Mouse (Mus musculus) limb, embryonic 14.5 days (tissue): ENCODE measurements around the gene Sorcs2. TPM values are rescaled to one million over a fixed set of nuclear protein-coding genes. Genes with fewer than 3 reads are reported as not detected.

Experiments
- ATAC-seq: fragments of 200-750 bp; cut with Nextera tagmentation; 2 replicates; pipeline ENCODE4 v1.8.0; 2017; ENCODE audit warnings: low read depth, moderate number of reproducible peaks, moderate TSS enrichment; ENCODE audit not compliant: low FRiP score
- DNase-seq: peaks from one replicate; pipeline ENCODE4 v3.0.0-alpha.2; 2015; ENCODE audit warnings: low spot score
- H3K27ac ChIP-seq: fragments of 300-500 bp; sonication (generic); replicated peaks from 2 replicates; pipeline ENCODE4 v1.5.1; 2014; ENCODE audit warnings: low read depth, mild to moderate bottlenecking, low read length, moderate library complexity, mixed read lengths
- H3K27me3 ChIP-seq: fragments of 300-500 bp; sonication (generic); 2 replicates; pipeline ENCODE4 v1.6.1; 2014; ENCODE audit warnings: low read length, mixed read lengths; ENCODE audit not compliant: control insufficient read depth, insufficient read depth
- H3K36me3 ChIP-seq: fragments of 300-500 bp; sonication (generic); 2 replicates; pipeline ENCODE4 v1.6.1; 2014; ENCODE audit warnings: mild to moderate bottlenecking, low read length, moderate library complexity, mixed read lengths; ENCODE audit not compliant: control insufficient read depth, insufficient read depth
- H3K4me1 ChIP-seq: fragments of 300-500 bp; sonication (generic); 2 replicates; pipeline ENCODE4 v1.6.1; 2014; ENCODE audit warnings: antibody characterized with exemption, low read length, mixed read lengths; ENCODE audit not compliant: control insufficient read depth, insufficient read depth
- H3K4me2 ChIP-seq: fragments of 300-500 bp; sonication (generic); replicated peaks from 2 replicates; pipeline ENCODE4 v1.6.1; 2014; ENCODE audit warnings: low read depth, mild to moderate bottlenecking, low read length, moderate library complexity; ENCODE audit not compliant: severe bottlenecking
- H3K4me3 ChIP-seq: fragments of 300-500 bp; sonication (generic); replicated peaks from 2 replicates; pipeline ENCODE4 v1.5.1; 2014; ENCODE audit warnings: low read length
- H3K9ac ChIP-seq: fragments of 300-500 bp; sonication (generic); 2 replicates; pipeline ENCODE4 v1.6.1; 2014; ENCODE audit warnings: mild to moderate bottlenecking, low read depth, low read length, moderate library complexity; ENCODE audit not compliant: severe bottlenecking
- H3K9me3 ChIP-seq: fragments of 300-500 bp; sonication (generic); 2 replicates; pipeline ENCODE4 v1.6.1; 2016; ENCODE audit warnings: low read length; ENCODE audit not compliant: control insufficient read depth
- POLR2A ChIP-seq: fragments of 200-500 bp; IDR thresholded peaks from 2 replicates; pipeline ENCODE4 v1.8.0; 2012; ENCODE audit warnings: inconsistent platforms, mild to moderate bottlenecking, moderate library complexity, borderline replicate concordance; ENCODE audit not compliant: insufficient read depth, insufficient read length; ENCODE audit errors: extremely low read depth
- WGBS: fragments of 180-500 bp; shearing (Covaris S2); extraction: QIAGEN DNeasy Blood & Tissue Kit; methylation state at CpG from one replicate; pipeline ENCODE4 v1.1.7; 2014; 5-methylcytosine and 5-hydroxymethylcytosine counted together
- polyA plus RNA-seq, 2 experiments: library from polyadenylated mRNA; depleted of rRNA in 1 of 2; stranded (reverse) in 1 of 2; unstranded in 1 of 2; fragments of >200 nt; fragmentation: Nextera tagmentation in 1 of 2; extraction: Ambion mirVana in 1 of 2; gene quantifications; 2 replicates each; pipeline versions ENCODE4 v1.2.1 to v1.2.3; 2012 to 2014

Gene Sorcs2
- polyA plus RNA-seq, 2 experiments: 25.4 to 34.4 TPM

- no peak for DNase-seq
Observed at GRCm38 (mm10) chr5:36007649-36008048, 390.3 kb downstream of the Sorcs2 start.

GRCm38 (mm10) chr5:36006586-36006985 lies 391.4 kb downstream of the Sorcs2 start:
- H3K4me3 ChIP-seq: no peak overlapping the region
- ATAC-seq: no peak
- H3K4me2 ChIP-seq: no peak overlapping the region
- DNase-seq: no peak
- no peak for TF ChIP-seq POLR2A
- no peak overlapping the region for H3K27ac ChIP-seq
- H3K36me3 ChIP-seq: peaks cover 13% of the 10 kb centered on the region
- H3K9ac ChIP-seq: no peak overlapping the region
- H3K27me3 ChIP-seq: no peaks in the 10 kb centered on the region
- H3K4me1 ChIP-seq: no peaks in the 10 kb centered on the region
- H3K9me3 ChIP-seq: no peaks in the 10 kb centered on the region
- 69% methylated on average over 5 of the region's 5 CpGs for WGBS

More at GRCm38 (mm10) chr5:36007649-36008048, 390.3 kb downstream of the Sorcs2 start:
- no peak overlapping the region for H3K9ac ChIP-seq
- no peaks in the 10 kb centered on the region for H3K27me3 ChIP-seq
- H3K4me2 ChIP-seq: no peak overlapping the region
- no peak for ATAC-seq
- WGBS: 82% methylated on average over 10 of the region's 10 CpGs
- no peak overlapping the region for H3K27ac ChIP-seq
- peaks cover 5% of the 10 kb centered on the region for H3K36me3 ChIP-seq
- TF ChIP-seq POLR2A: no peak
- no peak overlapping the region for H3K4me3 ChIP-seq
- H3K4me1 ChIP-seq: no peaks in the 10 kb centered on the region
- no peaks in the 10 kb centered on the region for H3K9me3 ChIP-seq

GRCm38 (mm10) chr5:36006106-36006505 lies 391.8 kb downstream of the Sorcs2 start:
- TF ChIP-seq POLR2A: no peak
- Histone ChIP-seq H3K9ac (no peak overlapping the region), H3K9me3 (no peaks in the 10 kb centered on the region), H3K27me3 (no peaks in the 10 kb centered on the region), H3K4me2 (no peak overlapping the region), H3K27ac (no peak overlapping the region), H3K36me3 (peaks cover 17% of the 10 kb centered on the region), H3K4me3 (no peak overlapping the region), H3K4me1 (no peaks in the 10 kb centered on the region)
- DNase-seq (no peak), ATAC-seq (no peak)
- WGBS: 78% methylated on average over 8 of the region's 8 CpGs

- 85% methylated on average over 10 of the region's 10 CpGs for WGBS
- TF ChIP-seq POLR2A: no peak
- Histone ChIP-seq H3K9me3 (no peaks in the 10 kb centered on the region), H3K4me1 (no peaks in the 10 kb centered on the region), H3K27me3 (no peaks in the 10 kb centered on the region), H3K4me2 (no peak overlapping the region), H3K27ac (no peak overlapping the region), H3K9ac (no peak overlapping the region), H3K4me3 (no peak overlapping the region), H3K36me3 (peaks cover 40% of the 10 kb centered on the region)
- ATAC-seq (no peak), DNase-seq (no peak)
Observed at GRCm38 (mm10) chr5:36003797-36004196, 394.1 kb downstream of the Sorcs2 start.

- no peak overlapping the region for H3K27ac ChIP-seq
- WGBS: 85% methylated on average over 11 of the region's 11 CpGs
Observed at GRCm38 (mm10) chr5:35989986-35990735, 407.8 kb downstream of the Sorcs2 start.

GRCm38 (mm10) chr5:35989506-35989905 lies 408.4 kb downstream of the Sorcs2 start:
- Histone ChIP-seq H3K4me1 (no peaks in the 10 kb centered on the region), H3K9me3 (no peaks in the 10 kb centered on the region), H3K27ac (no peak overlapping the region), H3K4me3 (no peak overlapping the region), H3K27me3 (no peaks in the 10 kb centered on the region), H3K36me3 (peaks cover 89% of the 10 kb centered on the region), H3K4me2 (no peak overlapping the region), H3K9ac (no peak overlapping the region)
- DNase-seq (no peak), ATAC-seq (no peak)
- 84% methylated on average over 6 of the region's 6 CpGs for WGBS
- TF ChIP-seq POLR2A: no peak

More at GRCm38 (mm10) chr5:35989986-35990735, 407.8 kb downstream of the Sorcs2 start:
- Histone ChIP-seq H3K4me1 (no peaks in the 10 kb centered on the region), H3K36me3 (peaks cover 86% of the 10 kb centered on the region), H3K4me2 (no peak overlapping the region), H3K4me3 (no peak overlapping the region), H3K9me3 (no peaks in the 10 kb centered on the region), H3K9ac (no peak overlapping the region), H3K27me3 (no peaks in the 10 kb centered on the region)
- TF ChIP-seq POLR2A: no peak
- DNase-seq: no peak
- no peak for ATAC-seq
